Mouse (Mus musculus): ENCODE results near the gene Il22ra1. TPM values are rescaled to one million over a fixed set of nuclear protein-coding genes. Genes with fewer than 3 reads are reported as not detected.

The Il22ra1 gene
- polyA plus RNA-seq (2016; fragmentation: Nextera tagmentation; extraction: Ambion mirVana) = not detected in 2 replicates

DNA sequence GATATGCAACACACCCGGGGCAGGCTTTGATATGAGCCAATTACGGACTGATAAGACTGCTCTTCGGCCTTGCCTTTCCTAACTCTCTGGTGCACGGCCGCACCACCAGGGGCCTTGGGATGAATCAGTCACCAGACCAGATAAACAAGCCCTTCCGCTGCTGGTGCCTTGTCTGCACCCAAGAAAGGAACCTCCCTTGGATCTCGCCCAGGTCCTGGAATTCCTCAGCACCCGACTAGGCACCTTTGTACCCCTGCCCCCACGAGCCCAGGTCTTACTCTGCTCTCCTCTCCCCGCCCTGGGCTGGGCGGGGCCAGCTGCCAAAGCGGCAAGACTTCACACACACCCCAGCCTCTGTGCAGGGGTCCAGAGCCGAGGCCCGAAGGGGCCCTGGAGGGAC lies at the start of gene Il22ra1:
Gene Il22ra1, plus strand, starts transcription at position 356 of the 400 bp plus-strand sequence.
- no peak for ATAC-seq (ENCODE audit: low FRiP score)
- H3K9ac ChIP-seq = no peak within 1 kb of the TSS
- WGBS = 51% methylated on average over 14 of the region's 14 CpGs

DNA sequence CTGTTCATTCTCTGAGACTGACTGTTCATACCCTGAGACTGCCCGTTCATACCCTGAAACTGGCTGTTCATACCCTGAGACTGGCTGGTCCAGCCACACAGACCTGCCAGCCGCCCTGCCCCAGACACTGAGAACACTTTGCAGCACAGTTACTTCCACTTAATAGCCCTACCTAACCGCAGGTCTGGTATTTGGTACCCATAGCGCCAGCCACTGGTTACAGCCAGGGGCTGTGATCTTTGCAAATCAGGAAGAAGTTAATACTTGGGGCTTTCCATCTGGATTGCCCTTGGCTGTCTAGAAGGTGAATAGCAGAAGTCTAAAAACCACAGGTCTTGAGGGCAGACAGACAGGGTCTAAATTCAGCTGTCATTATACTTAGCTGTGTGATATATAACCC lies 48.7 kb upstream of the Il22ra1 start:
- Histone ChIP-seq H3K9me3 (replicated peaks) (no peaks in the 10 kb centered on the region), H3K4me1 (peaks cover 7% of the 10 kb centered on the region), H3K4me3 (no peak overlapping the region), H3K4me2 (replicated peaks) (no peak overlapping the region), H3K27me3 (peaks cover 5% of the 10 kb centered on the region), H3K27ac (no peak overlapping the region), H3K9ac (no peak overlapping the region), H3K36me3 (no peaks in the 10 kb centered on the region)
- ATAC-seq (ENCODE audit: low FRiP score) = no peak
- WGBS = 77% methylated on average over 4 of the region's 4 CpGs

More for the DNA sequence above, at the start of gene Il22ra1:
- Histone ChIP-seq H3K9me3 (replicated peaks) (0 out of 2 replicates have a peak, but pooled peaks cover 2% of the 10 kb centered on the region), H3K4me1 (no peaks in the 10 kb centered on the region), H3K4me2 (replicated peaks) (no peak within 1 kb of the TSS), H3K27ac (no peak within 1 kb of the TSS), H3K27me3 (no peaks in the 10 kb centered on the region; the same call in 1 of the 2 replicates), H3K36me3 (no peaks in the 10 kb centered on the region), H3K4me3 (no peak within 1 kb of the TSS)

DNA sequence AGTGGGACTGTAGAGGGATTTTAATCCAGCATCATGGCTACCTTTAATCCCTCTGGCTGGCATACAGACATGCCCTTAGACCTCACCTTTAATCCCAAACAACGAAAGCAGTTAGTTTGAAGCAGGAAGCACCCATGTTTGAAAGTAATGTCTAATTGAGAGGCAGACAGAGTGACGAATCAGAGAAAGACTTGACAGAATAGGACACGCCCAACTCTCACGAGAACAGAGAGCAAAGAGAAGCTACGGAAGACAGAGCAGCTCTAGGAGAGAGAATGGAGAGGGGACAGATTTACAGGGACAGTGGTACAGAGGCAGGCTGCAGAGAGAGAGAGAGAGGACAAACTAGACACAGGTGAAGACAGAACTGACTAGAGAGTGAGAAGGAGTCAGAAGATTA lies 46.2 kb upstream of the Il22ra1 start:
- no peak overlapping the region for H3K4me2 ChIP-seq (replicated peaks)
- no peak overlapping the region for H3K27ac ChIP-seq
- H3K9me3 ChIP-seq (replicated peaks) = no peaks in the 10 kb centered on the region
- 77% methylated on average over 5 of the region's 5 CpGs for WGBS
- H3K4me1 ChIP-seq = peaks cover 12% of the 10 kb centered on the region
- no peak overlapping the region for H3K9ac ChIP-seq
- no peak overlapping the region for H3K4me3 ChIP-seq
- peaks cover 27% of the 10 kb centered on the region for H3K27me3 ChIP-seq
- no peak for ATAC-seq (ENCODE audit: low FRiP score)
- no peaks in the 10 kb centered on the region for H3K36me3 ChIP-seq

DNA sequence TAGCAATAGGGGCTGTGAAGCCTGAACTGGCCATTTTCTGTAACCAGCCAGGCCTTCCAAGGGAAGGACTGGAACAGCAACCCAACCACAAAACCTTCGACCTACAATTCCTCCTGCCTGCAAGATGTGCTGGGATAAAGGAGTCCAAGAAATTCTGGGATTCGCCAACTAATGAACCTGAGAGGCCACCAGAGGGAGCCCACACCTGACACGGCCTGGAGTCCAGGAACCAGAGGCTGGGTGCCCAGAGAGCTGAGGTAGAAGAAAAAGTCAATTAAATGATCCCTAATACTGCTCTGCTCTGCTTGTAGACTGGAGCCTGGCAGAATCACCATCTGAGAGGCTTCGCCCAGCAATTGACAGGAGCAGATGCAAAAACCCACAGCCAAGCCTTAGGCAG lies 44.4 kb upstream of the Il22ra1 start:
- H3K9me3 ChIP-seq (replicated peaks) = no peaks in the 10 kb centered on the region
- no peak overlapping the region for H3K4me2 ChIP-seq (replicated peaks)
- no peak overlapping the region for H3K9ac ChIP-seq
- no peak overlapping the region for H3K4me3 ChIP-seq
- peaks cover 45% of the 10 kb centered on the region for H3K27me3 ChIP-seq
- ATAC-seq (ENCODE audit: low FRiP score) = no peak
- peaks cover 16% of the 10 kb centered on the region for H3K4me1 ChIP-seq
- H3K27ac ChIP-seq = no peak overlapping the region
- WGBS = 20% methylated on average over 4 of the region's 4 CpGs
- H3K36me3 ChIP-seq = no peaks in the 10 kb centered on the region

DNA sequence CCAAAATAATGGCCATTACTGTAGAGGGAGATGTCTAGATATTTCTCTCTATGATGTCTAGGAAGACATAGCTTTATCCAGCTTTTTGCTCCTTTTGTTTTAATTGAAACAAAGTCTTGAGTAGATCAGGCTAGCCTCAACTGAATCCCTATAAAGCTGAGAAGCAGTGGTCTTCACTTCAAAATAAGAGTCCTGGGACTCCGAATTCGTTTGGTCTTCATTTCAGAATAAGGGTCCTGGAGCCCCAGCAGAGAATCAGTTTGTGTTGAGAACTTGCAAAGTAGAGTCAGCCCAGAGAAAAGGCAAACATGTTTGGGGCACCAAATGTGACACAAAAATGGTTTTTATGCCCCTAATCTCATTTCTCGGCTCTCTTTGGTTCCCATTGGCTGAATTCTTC lies 43.2 kb upstream of the Il22ra1 start:
- Histone ChIP-seq H3K4me2 (replicated peaks) (no peak overlapping the region), H3K4me3 (no peak overlapping the region), H3K36me3 (no peaks in the 10 kb centered on the region), H3K27me3 (peaks cover 56% of the 10 kb centered on the region), H3K9me3 (replicated peaks) (no peaks in the 10 kb centered on the region), H3K27ac (no peak overlapping the region), H3K9ac (no peak overlapping the region), H3K4me1 (peaks cover 16% of the 10 kb centered on the region)
- 35% methylated on average over 3 of the region's 3 CpGs for WGBS
- ATAC-seq (ENCODE audit: low FRiP score) = no peak

DNA sequence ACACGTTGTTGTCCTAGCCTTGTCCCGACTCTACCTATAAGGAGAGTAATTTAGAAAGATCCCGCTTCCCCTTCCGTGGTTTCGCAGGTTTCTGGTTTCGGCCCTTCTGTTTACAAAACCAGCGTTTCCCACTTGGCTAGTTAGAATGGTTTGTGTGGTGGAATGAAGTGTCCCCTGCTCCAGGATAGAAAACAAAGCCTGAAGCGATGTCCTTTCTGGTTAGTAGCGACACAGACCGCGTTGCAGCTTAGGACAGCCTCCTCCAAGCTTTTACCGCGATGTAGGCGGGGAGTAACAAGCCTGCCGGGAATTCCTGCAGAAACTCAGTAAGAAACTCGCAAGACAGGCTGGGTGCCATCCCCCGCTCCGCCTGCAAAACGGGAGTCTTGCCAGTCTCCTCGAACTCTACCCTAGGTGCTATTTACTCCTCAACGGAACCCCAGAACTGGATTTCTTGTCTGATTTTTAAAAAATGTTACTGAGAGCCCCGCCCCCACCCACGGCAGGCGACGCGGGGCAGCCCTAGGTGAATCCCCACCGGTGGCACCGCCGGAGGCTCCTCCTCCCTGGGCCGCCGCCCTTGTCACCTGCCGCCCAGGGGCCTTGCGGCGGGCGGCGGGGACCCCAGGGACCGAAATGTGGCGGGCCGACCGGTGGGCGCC lies 41.9 kb upstream of the Il22ra1 start, which contains the start of gene Ifnlr1:
Gene Ifnlr1, plus strand, starts transcription at position 382 of the 662 bp plus-strand sequence.
- Histone ChIP-seq H3K36me3 (no peaks in the 10 kb centered on the region), H3K27me3 (peaks cover 58% of the 10 kb centered on the region), H3K9me3 (replicated peaks) (no peaks in the 10 kb centered on the region), H3K9ac (peak within 1 kb of the TSS; percentile 66), H3K4me3 (peak within 1 kb of the TSS; percentile 51), H3K4me1 (peaks cover 16% of the 10 kb centered on the region), H3K4me2 (replicated peaks) (peak within 1 kb of the TSS; percentile 97), H3K27ac (no peak within 1 kb of the TSS)
- no peak for ATAC-seq (ENCODE audit: low FRiP score)
- WGBS = 1% methylated on average over 41 of the region's 41 CpGs

DNA sequence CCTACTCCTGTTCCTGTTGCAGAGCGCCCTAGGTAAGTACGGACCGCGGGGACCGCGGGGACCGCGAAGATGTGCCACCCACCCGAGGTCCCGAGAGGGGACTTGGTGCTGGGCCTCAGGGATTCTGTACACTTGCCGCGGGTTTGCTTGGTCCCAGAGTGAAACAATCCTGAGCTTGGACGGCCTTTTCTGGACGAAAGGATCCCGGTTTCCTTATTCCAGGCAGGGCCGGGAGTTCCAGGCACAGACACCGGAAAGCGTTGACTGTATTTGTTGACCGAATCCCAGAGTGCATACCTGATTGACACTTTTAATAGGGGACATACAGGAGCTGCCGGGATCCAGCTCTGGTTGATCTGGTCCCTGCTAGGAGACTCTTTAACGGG lies 41.4 kb upstream of the Il22ra1 start:
- WGBS = under 1% methylated on average over 21 of the region's 21 CpGs
- Histone ChIP-seq H3K27me3 (peaks cover 58% of the 10 kb centered on the region), H3K27ac (no peak overlapping the region), H3K4me3 (peak overlapping the region; percentile 51), H3K36me3 (no peaks in the 10 kb centered on the region), H3K9ac (peak overlapping the region; percentile 66), H3K4me2 (replicated peaks) (peak overlapping the region; percentile 97), H3K9me3 (replicated peaks) (no peaks in the 10 kb centered on the region), H3K4me1 (peaks cover 16% of the 10 kb centered on the region)
- no peak for ATAC-seq (ENCODE audit: low FRiP score)

DNA sequence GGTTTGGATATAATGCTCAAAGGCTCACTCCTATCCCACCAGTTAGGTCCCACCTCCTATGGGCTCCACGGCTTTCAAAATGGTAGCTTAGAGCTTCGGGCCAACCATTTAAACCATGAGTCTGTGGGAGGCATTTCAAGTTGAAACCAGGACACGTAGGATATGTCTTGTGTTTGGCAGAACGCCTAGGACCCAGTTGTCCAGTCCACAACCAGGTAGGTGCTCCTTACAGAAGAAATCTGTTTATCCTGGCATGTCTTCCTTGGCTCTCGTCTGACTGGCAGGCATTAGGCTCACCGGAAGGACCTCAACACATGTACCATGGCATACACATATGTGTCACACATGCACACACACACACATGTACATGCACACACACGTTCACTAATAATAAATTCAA lies 38.2 kb upstream of the Il22ra1 start:
- H3K4me1 ChIP-seq = peaks cover 16% of the 10 kb centered on the region
- H3K27ac ChIP-seq = no peak overlapping the region
- peaks cover 51% of the 10 kb centered on the region for H3K27me3 ChIP-seq
- ATAC-seq (ENCODE audit: low FRiP score) = no peak
- 93% methylated on average over 7 of the region's 7 CpGs for WGBS
- H3K36me3 ChIP-seq = no peaks in the 10 kb centered on the region
- no peak overlapping the region for H3K4me2 ChIP-seq (replicated peaks)
- no peak overlapping the region for H3K9ac ChIP-seq
- H3K9me3 ChIP-seq (replicated peaks) = no peaks in the 10 kb centered on the region
- H3K4me3 ChIP-seq = no peak overlapping the region

DNA sequence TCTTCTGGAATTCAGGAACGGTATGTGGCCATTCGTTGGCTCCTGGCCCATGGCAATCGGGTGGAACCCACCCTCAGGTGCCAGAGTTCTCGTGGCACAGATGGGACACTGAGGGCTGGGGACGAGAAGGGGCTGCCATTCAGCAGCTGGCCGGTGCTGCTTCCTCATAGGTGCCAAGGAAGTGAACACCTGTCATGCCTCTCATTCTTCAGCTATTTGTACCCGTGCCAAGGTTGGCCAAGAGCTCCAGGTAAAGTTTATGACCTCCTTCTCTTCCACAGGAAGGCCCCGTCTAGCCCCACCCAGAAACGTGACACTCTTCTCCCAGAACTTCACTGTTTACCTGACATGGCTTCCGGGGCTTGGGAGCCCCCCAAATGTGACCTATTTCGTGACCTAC lies 37.7 kb upstream of the Il22ra1 start:
- Histone ChIP-seq H3K36me3 (no peaks in the 10 kb centered on the region), H3K4me3 (no peak overlapping the region), H3K9ac (no peak overlapping the region), H3K4me1 (peaks cover 16% of the 10 kb centered on the region), H3K4me2 (replicated peaks) (no peak overlapping the region), H3K27me3 (peaks cover 47% of the 10 kb centered on the region), H3K27ac (no peak overlapping the region), H3K9me3 (replicated peaks) (no peaks in the 10 kb centered on the region)
- WGBS = 80% methylated on average over 11 of the region's 11 CpGs
- ATAC-seq (ENCODE audit: low FRiP score) = no peak

DNA sequence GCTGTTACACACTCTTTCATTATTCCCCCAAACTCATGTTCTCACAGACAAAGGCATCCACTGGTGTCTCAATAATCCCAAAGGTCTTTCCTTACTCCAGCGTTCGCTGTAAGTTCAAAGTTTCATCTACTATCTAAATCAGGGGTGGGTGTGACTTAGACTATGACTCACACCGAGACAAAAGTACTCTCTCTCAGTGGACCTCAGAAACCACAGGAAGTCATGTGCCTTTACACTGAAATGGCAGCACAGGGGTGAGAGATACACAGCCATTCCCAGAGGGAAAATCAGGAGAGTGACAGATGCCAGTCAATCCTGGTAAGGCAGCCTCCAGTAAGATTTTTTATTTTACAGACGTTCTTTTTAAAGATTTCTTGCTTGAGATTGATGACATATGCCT lies 35.1 kb upstream of the Il22ra1 start:
- H3K9ac ChIP-seq = no peak overlapping the region
- no peak overlapping the region for H3K27ac ChIP-seq
- H3K4me2 ChIP-seq (replicated peaks) = no peak overlapping the region
- H3K4me3 ChIP-seq = no peak overlapping the region
- H3K27me3 ChIP-seq = peaks cover 20% of the 10 kb centered on the region
- 87% methylated on average over 4 of the region's 4 CpGs for WGBS
- no peak for ATAC-seq (ENCODE audit: low FRiP score)
- H3K4me1 ChIP-seq = no peaks in the 10 kb centered on the region
- no peaks in the 10 kb centered on the region for H3K36me3 ChIP-seq
- H3K9me3 ChIP-seq (replicated peaks) = peaks cover 3% of the 10 kb centered on the region

DNA sequence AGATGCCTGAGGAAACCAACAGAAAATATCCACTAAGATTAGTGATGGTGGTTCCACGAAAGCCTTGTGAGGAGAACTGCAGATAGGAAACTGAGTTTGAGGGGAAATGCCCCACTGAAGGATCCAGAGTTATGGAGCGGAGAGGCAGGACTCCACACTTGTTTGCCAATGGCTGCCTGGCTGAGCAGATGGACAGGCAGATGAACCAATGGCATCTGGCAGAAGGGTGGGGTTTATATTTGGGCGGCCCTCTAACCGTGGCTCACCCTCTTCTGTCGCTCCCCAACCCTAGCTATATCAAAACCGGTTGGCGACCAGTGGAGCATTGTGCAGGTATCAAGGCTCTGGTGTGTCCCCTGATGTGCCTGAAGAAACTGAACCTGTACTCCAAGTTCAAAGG lies 29.5 kb upstream of the Il22ra1 start:
- H3K4me2 ChIP-seq (replicated peaks) = no peak overlapping the region
- no peak for ATAC-seq (ENCODE audit: low FRiP score)
- 77% methylated on average over 7 of the region's 7 CpGs for WGBS

DNA sequence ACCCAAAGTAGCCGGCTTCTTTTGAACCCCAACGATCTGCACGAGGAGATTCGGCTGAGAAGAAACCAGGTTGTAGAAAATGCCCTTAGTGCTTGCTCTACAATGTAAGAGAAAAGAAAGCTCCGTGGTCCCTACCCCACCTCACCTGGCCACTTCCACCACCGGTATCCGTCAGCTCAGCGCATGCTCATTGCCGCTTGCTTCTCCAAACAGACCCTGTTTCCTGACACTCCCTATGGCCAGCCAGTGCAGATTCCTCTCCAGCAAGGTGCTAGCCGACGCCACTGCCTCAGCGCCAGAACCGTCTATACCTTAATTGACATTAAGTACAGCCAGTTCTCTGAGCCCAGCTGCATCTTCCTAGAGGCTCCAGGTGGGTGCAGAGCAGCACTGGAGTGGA lies 24.5 kb upstream of the Il22ra1 start:
- 76% methylated on average over 13 of the region's 13 CpGs for WGBS
- H3K4me2 ChIP-seq (replicated peaks) = no peak overlapping the region
- no peak overlapping the region for H3K9ac ChIP-seq
- H3K9me3 ChIP-seq (replicated peaks) = no peaks in the 10 kb centered on the region
- H3K4me3 ChIP-seq = no peak overlapping the region
- H3K27ac ChIP-seq = no peak overlapping the region
- no peaks in the 10 kb centered on the region for H3K27me3 ChIP-seq
- no peak for ATAC-seq (ENCODE audit: low FRiP score)
- no peaks in the 10 kb centered on the region for H3K36me3 ChIP-seq
- H3K4me1 ChIP-seq = 0 out of 2 replicates have a peak, but pooled peaks cover 6% of the 10 kb centered on the region

More for the DNA sequence above, 29.5 kb upstream of the Il22ra1 start:
- Histone ChIP-seq H3K9me3 (replicated peaks) (peaks cover 3% of the 10 kb centered on the region), H3K9ac (no peak overlapping the region), H3K4me3 (no peak overlapping the region), H3K36me3 (no peaks in the 10 kb centered on the region), H3K4me1 (no peaks in the 10 kb centered on the region), H3K27me3 (no peaks in the 10 kb centered on the region), H3K27ac (no peak overlapping the region)

DNA sequence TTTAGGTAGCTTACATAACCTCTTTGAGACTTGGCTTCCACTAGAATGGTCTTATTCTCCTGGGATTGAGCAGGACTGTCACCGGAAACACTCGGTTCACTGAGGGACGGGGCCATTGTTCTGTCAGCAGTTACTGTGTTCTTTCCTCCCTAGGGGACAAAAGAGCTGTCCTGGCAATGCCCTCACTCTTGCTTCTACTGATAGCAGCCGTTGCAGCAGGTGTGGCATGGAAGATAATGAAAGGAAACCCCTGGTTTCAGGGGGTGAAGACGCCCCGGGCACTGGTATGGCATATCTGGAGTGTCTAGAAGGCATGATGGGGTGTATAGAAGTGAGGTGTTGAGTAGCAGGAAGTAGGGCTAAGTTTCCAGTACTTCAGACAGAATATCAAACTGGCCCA lies 24.0 kb upstream of the Il22ra1 start:
- Histone ChIP-seq H3K4me1 (0 out of 2 replicates have a peak, but pooled peaks cover 6% of the 10 kb centered on the region), H3K4me2 (replicated peaks) (no peak overlapping the region), H3K9me3 (replicated peaks) (no peaks in the 10 kb centered on the region), H3K27me3 (no peaks in the 10 kb centered on the region), H3K27ac (no peak overlapping the region), H3K36me3 (no peaks in the 10 kb centered on the region), H3K9ac (no peak overlapping the region), H3K4me3 (no peak overlapping the region)
- no peak for ATAC-seq (ENCODE audit: low FRiP score)
- WGBS = 36% methylated on average over 6 of the region's 6 CpGs

Measured in hindbrain, embryonic 12.5 days (tissue).